Mouse (Mus musculus): Measurements from ENCODE around the gene Slx4ip. TPM values are rescaled to one million over a fixed set of nuclear protein-coding genes. Genes with fewer than 3 reads are reported as not detected.

The Slx4ip gene
- total RNA-seq, 2 experiments from 2014 or later: 2.2 to 5.0 TPM

DNA sequence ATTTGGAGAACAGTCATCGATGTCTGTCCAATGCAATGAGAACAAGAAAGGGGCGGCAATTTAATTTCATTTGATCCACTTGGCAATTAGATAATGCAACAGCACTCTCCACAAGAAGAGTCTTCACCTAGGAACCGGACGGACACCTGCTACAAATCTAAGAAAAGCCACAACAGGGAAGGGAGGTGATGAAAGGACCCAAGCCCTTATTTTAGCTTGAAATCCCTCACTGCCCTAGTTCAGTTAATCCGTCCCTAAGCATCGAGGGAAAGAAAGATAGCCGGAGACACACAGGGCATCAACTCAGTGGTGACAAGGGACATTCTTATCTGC lies 202.2 kb downstream of the Slx4ip start:
- intact Hi-C loops (cut with DNase I): no loop called here
- no peak for DNase-seq

DNA sequence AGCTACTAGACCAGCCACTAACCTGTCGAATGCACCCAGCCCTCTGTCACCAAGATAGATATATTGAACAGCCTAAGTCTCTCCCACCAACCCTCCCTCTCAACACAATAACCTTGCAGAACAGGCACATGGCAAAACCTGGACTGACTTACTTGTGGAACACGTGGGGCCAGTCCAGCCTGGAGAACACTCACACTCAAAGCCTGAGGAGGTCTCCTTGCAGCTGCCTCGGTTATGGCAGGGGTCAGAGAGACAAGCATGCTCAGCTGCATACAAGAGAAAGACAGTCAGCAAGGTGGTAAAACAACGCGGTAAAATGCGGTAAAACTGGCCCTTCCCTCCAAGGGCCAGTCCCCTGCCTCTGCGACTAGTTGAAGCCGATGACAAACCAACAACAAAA lies 203.3 kb downstream of the Slx4ip start:
- intact Hi-C loops (cut with DNase I): no loop called here
- DNase-seq: no peak

DNA sequence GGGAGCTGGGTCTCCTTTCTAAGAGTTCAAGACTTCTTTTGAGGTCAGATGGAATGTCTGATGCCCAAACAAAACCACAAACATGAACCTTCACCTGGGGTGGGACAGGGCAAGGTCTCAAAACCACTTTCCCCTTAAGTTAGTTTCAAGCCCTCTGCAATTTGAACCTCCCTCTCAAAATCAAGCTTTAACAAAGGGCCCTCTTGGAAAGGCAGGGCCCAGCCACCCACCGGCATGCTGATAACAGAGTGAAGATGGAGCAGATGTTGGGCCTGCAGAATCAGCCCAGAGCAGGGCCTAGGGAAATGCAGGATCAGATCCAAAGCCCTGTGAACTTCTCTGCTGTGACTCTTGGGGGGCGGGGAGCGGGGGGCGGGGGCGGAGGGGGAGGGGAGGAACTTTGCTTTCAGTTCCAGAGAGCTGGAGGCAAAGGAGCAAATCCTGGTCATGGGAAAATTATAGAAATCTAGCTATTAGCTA lies 206.0 kb downstream of the Slx4ip start:
- intact Hi-C loops (cut with DNase I): no loop called here
- DNase-seq: no peak

DNA sequence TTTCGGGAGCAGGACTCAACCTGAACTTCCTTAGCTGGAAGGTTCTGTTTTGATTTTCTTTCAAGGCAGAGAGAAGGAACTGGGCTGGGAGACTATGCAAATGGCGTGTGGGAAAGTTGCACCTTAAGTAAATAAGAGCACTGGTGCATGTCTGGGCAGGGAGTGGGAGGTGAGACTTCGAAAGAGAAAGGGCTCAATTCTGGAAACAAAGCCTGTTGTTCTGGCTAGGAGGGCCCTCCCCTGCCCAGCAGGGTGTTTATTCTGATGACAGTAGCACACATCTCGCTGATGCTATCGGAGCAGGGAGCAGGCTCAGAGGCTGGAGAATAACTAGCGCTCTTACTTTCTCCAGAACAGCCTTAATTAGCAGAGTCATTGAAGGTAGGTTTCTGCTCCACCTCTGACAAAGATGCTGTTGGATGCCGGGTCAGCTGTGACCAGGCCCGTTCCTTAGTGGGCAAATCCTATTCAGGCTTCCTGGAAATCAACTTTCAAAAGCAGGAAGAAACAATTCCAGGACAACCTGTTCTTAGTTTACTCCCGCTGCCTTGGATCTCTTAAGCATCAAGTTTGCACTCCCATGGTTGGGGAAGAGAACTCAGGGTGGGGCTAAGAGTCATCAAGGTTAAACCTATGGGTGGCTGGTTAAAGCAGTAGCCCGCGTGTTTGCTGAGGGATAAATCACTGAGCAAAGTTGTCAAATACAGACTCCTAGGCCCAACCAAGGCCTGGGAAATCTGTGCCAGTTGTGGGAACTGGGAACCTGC lies 207.4 kb downstream of the Slx4ip start:
- intact Hi-C loops (cut with DNase I): no loop called here
- no peak for DNase-seq

DNA sequence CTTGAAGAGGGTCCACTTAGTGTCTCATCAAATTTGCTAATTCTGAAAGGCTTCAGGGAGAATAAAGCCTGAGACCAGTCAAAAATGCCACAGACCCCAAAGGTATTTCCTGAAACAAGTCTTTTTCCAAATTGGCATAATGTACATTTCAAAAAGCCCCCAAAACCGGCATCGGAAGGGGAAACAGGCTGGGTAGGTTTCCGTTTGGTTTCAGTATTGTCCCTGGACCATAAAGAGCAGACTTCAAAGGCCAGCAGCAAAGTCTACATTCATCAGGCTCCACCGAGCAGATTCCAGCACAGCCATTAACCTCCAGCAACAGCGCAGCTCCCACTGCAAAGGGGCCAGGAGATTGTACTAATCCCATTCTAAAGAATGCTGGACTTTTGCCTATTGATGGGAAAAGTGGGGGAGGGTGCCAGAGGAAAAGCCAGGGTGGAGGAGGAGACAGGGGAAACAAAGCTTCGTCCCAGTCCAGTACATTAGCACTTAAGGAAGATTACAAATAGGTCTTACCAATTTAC lies 208.3 kb downstream of the Slx4ip start:
- no peak for DNase-seq
- intact Hi-C loops (cut with DNase I): no loop called here

DNA sequence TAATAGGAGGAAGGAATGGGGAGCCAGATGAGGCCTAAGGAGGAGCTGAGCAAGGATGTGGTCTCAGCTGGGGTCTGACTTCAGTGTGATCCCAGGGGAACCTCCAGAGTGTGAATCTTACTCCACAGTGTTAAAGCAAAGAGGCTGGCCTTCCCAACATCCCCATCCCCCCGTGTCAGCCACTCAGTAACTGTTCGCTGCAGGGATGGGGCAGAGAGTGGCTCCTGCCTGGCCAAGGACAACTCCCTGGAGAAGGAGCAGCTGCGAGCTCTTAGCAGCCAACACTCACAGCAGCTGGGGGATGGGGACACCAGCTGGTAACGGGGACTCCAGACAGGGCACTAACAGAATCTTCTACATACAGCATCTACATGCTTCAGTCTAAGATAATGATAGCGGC lies 210.1 kb downstream of the Slx4ip start:
- intact Hi-C loops (cut with DNase I): no loop called here

DNA sequence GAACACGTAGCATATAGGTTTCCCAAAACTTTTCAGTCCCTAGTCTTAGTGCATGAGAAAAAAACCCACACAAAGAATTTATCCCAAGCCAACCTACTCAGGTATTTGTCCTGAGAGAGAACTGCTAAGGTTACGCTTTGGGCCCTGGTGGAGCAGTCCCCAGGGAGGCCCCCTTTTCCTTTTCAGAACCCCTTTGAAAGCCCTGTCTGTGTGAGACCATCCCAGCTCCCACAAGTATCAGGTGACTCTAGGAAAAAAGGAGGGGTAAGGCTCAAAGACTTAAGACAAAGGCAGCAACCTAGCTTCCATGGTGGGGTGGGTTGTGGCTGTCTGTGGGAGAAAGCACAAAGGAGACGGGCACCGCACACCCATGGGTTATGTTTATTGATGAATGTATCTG lies 216.2 kb downstream of the Slx4ip start:
- intact Hi-C loops (cut with DNase I): no loop called here
- DNase-seq: no peak

More for the DNA sequence above, 210.1 kb downstream of the Slx4ip start:
- DNase-seq: peak; percentile 46 to 54

DNA sequence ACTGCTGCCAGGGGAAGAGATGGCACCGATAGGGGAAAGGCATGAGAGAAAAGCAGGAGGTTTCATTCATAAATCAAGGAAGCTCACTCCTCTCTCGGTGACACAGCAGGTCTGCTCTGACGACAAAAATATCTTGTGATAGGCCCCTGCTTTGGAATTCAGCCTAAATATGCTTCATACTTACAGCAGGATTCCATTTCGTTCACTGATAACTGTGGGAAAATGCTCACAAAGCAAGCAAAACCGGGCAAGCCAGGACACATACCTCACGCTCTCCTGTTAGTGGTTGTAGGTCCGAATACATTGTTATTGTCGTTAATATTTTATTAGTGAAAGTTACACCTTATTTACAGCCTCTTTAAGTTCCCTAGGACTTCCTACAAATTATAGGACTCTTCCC lies 216.9 kb downstream of the Slx4ip start:
- no peak for DNase-seq
- intact Hi-C loops (cut with DNase I): no loop called here

DNA sequence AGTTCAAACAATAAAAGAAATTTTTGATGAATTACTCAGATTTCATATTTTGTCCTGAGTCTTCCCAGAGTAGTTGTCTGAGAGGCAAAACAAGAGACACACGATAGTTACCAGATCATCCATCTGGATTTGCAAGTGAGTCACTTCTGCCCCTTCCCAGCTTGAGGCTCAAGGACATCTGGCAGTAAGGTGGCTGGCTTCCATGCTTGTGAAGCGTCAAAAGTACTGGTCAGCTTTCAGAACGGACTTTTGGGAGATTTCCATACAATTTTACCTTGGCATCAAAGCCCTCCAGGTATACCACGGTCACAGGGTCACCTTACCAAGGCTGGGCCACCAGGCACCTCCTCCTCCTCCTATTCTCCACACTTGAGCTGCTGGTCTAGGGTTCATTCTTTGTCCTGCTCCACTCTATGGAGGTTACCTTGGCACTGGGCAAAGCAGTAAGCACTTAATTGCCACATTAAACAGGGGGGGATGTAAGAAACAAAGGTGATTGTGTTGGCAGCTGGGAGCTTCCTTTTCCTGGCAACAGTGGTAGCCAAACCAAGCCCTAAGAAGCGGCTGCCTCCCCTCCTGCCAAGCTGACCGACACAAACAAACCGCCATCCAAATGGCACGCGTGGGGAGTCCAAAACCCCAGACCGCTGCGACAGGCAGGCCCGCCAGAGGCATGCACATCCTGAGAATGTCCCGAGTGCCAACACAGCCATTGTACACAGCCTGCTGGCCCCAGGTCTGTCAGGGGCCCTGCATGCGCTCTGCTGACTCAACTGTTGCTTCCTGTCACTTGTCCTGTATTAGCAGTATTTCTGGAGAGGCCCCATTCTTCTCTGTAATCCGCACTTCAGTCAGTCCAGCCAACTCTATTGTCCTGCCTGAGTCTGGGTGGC lies 218.5 kb downstream of the Slx4ip start:
- intact Hi-C loops (cut with DNase I): loop anchor here (5.0 to 10.0 kb wide), 3 partner anchors 192 to 465 kb away; partner anchors contain the start of genes AL731706.1, Mkks and Slx4ip
- peak; percentile 24 to 33 for DNase-seq

DNA sequence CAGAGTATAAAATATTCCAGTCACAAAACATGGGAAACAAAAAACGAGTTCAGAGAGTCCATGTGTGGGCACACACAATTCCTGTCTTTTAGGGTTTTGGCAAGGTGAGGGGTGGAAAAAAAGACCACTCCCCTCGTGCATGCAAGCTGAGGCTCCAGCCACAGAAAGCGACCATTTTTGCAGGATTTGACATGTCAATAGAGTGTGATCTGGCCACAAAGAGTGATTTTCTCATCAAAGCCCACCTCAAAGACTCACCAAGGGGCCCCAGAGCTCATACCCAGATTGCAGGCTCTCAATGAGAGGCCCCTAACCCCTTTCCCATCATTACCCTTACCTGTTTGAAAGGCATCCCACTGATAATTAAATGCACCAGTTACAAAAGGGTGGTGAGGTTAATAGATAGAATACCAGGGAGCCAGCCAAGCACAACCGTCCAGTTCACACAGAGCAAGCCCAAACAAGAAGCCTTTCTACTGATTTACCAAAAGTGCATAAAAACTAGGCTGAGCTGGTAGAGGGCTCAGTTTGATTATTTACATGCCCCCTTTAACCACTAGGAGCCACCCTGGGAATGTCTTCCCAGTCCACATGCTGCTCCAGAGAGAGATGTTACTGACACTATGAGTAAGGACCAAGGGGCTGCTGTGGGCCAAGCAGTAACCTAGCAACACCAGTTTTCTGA lies 219.3 kb downstream of the Slx4ip start:
- no peak for DNase-seq
- intact Hi-C loops (cut with DNase I): loop anchor here (5.0 to 10.0 kb wide), 3 partner anchors 193 to 464 kb away; partner anchors contain the start of genes AL731706.1, Mkks and Slx4ip

DNA sequence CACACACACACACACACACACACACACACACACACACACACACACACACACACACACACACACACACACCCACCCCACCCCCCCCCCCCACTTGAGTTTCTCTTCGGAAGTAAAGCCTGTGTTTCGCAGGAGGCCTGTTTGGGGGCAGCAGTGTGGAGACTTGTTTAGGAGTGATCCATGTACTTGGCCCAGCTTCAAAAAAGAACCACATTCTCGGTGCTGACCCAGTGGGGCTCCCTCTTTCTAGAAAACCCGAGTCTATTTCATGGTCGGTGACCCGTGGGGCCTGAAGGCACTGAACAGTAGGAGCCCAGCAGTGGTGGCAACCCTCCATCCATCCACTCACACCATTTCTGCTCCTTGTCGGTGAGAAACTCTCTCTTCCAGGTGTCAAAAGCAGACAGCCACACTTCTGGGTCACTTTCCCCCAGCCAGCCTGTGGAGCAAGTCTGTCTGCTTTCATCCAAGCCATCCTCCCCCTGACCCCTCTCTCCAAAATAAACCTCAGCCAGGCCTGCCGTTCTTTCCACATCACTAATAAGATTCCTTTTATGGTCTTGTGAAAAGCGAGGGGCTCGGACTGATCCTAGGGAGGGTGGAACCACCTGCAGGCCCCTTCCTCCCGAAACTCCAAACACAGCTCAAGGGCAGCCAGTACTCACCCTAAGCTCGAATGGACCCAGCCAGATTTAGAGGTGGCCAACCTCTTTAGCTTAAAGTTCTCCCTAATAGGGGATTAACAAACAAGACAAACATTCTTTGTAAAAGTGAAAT lies 222.5 kb downstream of the Slx4ip start:
- DNase-seq: no peak
- intact Hi-C loops (cut with DNase I): loop anchor here (5.0 to 10.0 kb wide), 3 partner anchors 196 to 461 kb away; partner anchors contain the start of genes AL731706.1, Mkks and Slx4ip

DNA sequence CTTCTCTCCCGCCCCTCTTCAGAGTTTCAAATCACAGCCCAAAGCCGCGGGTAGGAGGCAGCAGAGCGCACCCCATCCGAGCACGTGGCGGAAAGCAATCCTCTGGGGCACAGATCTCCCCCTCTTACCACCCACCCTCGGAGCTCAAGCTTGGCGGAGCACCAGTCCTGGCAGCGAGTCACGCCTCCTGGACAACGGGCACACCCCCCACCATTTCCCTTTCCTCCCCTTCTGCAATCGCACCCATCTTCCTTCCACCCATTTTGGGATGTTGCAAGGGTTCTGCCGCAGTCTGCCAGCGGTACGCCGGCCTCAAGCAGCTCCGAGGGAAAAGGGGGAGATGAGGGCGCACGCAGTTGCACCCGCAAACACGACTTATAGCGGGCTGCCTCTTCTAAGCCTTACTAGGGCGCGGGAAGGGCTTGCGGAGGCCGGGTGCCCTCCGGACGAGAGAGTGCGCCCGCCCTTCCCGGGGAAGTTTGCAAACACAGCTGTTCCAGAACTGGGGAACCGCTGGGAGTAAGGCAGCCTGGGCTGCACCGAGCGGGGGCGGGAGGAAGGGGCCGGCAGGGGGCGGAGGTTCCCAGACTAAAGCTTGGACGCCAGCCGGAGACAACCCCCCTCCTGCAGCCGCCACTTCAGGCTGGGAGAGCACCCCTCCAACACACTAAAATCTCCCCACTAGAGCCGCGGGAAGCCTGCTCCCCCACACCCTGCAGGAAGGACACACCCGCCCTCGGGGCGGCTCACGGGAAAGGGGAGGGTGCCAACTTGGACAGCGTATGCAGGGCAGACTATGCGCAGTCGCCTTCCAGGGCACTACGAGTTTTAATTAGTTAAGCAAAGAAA lies 223.5 kb downstream of the Slx4ip start:
- intact Hi-C loops (cut with DNase I): loop anchor here (5.0 to 10.0 kb wide), 5 partner anchors 197 to 828 kb away; partner anchors contain the start of genes AL731706.1, Mkks and Slx4ip

DNA sequence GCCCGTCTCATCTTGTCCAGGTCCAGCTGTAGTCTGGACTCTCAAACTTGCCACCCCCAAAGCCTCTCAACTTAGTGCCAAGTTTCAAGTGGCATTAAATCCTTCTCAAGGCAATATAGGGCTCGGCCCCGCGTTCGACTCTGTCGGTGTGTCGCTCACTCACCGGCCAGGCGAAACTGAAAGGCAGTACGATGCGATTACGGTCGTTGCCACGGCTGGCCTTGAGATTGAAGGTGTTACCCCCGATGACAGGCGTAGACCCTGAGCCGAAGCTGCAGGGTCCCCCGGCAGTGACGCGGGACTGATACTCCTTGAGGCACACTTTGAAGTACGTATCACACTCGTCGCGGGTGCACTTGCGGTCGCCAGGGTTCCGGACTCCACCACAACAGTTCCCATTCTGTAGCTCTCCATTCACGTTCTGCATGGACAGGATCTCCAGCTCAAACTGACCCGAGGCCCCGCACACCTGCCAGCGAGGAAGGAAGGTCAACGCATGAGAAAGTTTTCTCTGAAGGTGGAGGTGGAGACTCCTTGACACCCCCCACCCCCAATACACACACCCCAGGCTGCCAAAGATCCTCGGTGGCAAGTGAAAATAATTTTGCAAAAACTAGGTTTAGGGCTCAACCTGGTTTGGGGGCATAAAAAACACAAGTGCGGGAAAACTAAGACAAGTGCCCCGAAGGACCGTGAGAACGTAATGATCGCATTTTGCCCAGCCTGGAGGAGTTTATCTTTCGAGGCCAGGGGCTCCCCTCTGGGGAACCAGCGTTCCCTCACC lies 224.4 kb downstream of the Slx4ip start:
- DNase-seq: peak in 1 of 2 experiments; percentile 54
- intact Hi-C loops (cut with DNase I): loop anchor here (5.0 to 10.0 kb wide), 3 partner anchors 459 to 827 kb away; no protein-coding TSS in a partner anchor

More for the DNA sequence above, 223.5 kb downstream of the Slx4ip start:
- peak; percentile 77 for DNase-seq

DNA sequence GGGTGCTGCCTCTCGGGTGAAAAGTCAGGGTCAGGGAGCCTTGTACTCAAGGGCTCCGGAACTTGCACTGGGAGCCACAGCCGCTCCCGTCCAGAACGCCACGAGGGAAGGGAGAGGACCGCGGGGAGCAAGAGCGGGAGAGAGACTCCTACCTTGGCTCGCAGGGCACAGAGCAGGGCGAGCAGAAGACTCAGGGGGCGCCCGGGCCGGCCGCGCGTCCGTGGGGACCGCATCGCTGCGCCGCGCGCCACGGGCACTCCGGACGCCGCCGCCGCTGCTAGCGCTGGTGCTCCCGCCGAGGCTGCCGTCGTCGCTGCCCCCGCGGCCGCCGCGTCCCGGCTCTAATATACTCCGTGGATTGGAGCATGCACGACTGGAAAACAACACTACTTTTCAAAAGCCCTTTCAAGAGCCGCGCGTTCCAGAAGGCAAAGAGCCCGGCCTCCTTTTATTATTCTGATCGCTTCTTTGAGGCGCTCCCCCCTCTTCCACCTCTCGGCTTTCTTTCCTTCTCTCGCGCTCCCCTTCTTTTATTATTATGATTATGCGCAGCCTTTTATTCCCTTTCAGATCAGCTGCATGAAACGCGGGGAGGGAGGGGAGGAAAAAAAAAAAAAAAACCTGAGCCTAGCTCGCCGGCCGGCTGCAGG lies 225.1 kb downstream of the Slx4ip start, which contains the start of gene Jag1:
Jag1 (minus strand) TSS at position 620 of the 650 bp plus-strand sequence.
- intact Hi-C loops (cut with DNase I): loop anchor here (5.0 to 10.0 kb wide), 3 partner anchors 459 to 826 kb away; no protein-coding TSS in a partner anchor
- DNase-seq: peak; percentile 21 to 43

DNA sequence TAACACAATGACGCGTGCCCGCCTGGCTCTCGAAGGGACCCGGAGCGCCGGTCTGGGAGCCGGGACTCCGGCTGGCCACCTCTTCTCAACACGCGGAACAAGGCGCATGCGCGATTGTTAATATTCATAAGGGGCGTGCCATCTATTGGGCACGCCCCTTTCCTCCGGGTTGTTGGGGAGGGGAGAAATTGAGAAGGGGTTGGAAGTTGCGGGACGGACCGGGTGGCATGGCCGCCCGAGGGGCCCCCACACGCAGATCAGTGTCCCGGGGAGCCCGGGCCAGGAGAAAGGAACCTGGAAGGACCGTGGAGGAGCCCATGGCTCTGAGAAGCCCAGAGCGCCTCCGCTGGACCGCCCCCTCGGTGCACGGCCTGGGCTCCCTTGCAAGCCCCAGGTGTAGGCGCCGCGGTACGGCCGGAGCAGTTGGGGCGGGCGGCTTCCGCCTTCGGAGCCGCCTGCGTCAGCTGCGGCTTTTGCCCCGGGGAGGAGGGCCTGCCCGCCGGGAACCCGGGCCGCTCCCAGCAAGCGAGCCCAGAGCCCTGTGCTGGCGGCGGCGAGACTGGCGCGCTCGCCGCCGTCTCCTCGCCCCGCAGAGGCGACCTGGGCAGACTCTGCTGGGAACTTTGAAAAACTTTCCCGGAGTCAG lies 225.8 kb downstream of the Slx4ip start:
- DNase-seq: peak; percentile 89 to 91
- intact Hi-C loops (cut with DNase I): loop anchor here (5.0 to 10.0 kb wide), 3 partner anchors 458 to 826 kb away; no protein-coding TSS in a partner anchor

DNA sequence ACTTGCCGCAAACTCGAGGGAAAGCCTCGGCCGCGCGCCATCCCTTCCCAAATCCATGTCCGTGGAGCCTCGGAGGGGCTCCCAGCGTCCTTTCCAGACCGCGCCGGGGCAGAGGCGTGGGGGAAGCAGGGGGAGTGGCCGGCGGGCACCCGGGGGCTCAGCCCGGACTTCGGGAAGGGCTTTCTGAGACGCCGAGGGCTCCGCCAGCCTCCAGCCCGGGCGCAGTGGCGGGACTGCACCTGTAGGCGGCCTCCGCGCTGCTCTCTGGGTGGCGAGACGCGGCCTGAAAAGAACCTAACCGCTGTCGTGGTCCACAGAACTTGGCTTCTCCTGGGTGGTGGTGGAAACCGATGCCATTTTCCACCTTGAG lies 226.3 kb downstream of the Slx4ip start:
- DNase-seq: peak; percentile 84 to 86
- intact Hi-C loops (cut with DNase I): loop anchor here (5.0 to 10.0 kb wide), 3 partner anchors 457 to 825 kb away; no protein-coding TSS in a partner anchor
